Mouse (Mus musculus) hindbrain, embryonic 10.5 days (tissue): ENCODE measurements around the gene Zc3h15. TPM values are rescaled to one million over a fixed set of nuclear protein-coding genes. Genes with fewer than 3 reads are reported as not detected.
"Not testable (repeated sequence)": the region's sequence is repeated elsewhere in the genome, so short reads cannot be mapped to it uniquely, and the experiment has no call there.

Source experiments
- DNase-seq: peaks from one replicate; pipeline ENCODE4 v3.0.0-alpha.2; 2017; ENCODE audit warnings: low spot score
- H3K27ac ChIP-seq: fragments of 300-500 bp; sonication (generic); 2 replicates; pipeline ENCODE4 v1.5.1; 2016; ENCODE audit warnings: mild to moderate bottlenecking, moderate library complexity
- H3K27me3 ChIP-seq: fragments of 300-500 bp; sonication (generic); 2 replicates; pipeline ENCODE4 v1.6.1; 2016; ENCODE audit warnings: mild to moderate bottlenecking; ENCODE audit not compliant: poor library complexity, insufficient read depth, severe bottlenecking
- H3K36me3 ChIP-seq: fragments of 300-500 bp; sonication (generic); 2 replicates; pipeline ENCODE4 v1.6.1; 2016; ENCODE audit warnings: mild to moderate bottlenecking, moderate library complexity
- H3K4me1 ChIP-seq: fragments of 300-500 bp; sonication (generic); replicated peaks from 2 replicates; pipeline ENCODE4 v1.6.1; 2016; ENCODE audit warnings: mild to moderate bottlenecking
- H3K4me3 ChIP-seq: fragments of 300-500 bp; sonication (generic); 2 replicates; pipeline ENCODE4 v1.5.1; 2016; ENCODE audit warnings: mild to moderate bottlenecking, moderate library complexity
- H3K9me3 ChIP-seq: fragments of 300-500 bp; sonication (generic); 2 replicates; pipeline ENCODE4 v1.6.1; 2016; ENCODE audit warnings: mild to moderate bottlenecking, moderate library complexity
- WGBS: fragments of 180-500 bp; shearing (Covaris S2); methylation state at CpG from one replicate; pipeline ENCODE4 v1.1.7; 2016; 5-methylcytosine and 5-hydroxymethylcytosine counted together
- polyA plus RNA-seq: library from polyadenylated mRNA; unstranded; fragments of >200 nt; fragmentation: Nextera tagmentation; extraction: Ambion mirVana; gene quantifications from 2 replicates; pipeline ENCODE4 v1.2.1, GENCODE M21; 2016

Zc3h15 gene
- polyA plus RNA-seq, 1 experiment from 2014 or later = 99.6 TPM

DNA sequence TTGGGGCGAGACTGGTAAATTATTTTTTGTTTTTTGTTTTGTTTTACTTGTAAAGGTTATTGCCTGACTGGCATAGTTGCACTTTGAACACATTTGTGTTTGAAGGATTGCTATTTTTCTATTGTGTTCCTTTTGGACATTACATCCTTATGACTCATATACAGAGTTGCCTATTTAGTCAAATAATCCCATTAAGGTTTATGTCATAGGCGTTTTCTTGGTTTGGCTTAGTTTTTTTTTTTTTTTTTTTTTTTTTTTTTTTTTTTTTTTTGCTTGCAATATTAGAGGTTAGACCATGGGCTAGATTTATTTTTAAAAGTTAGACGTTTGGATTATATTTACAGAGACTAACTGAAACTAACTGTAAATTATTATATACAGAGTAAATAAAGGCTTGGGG lies 15.0 kb downstream of the Zc3h15 start:
- 89% methylated on average over 3 of the region's 3 CpGs for WGBS
- Histone ChIP-seq H3K27ac (no peak overlapping the region), H3K36me3 (peaks cover 79% of the 10 kb centered on the region)

DNA sequence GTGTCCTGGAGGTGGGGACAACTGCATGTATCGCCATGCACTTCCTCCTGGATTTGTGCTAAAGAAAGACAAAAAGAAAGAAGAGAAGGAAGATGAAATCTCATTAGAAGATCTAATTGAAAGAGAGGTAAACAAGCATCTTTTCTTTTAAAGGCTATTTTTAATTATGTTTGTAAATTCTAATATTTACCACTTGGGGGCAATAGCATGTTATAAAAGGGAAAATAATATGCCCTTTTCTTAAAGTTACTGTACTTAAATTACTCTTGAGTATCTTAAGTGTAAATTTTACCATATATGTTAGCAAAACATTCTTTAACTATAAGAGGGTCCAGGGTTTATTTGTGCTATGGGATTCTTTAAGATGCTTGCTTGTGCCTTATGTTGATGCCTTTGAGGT lies 15.9 kb downstream of the Zc3h15 start:
- H3K4me1 ChIP-seq = no peaks in the 10 kb centered on the region
- peaks cover 77% of the 10 kb centered on the region for H3K36me3 ChIP-seq
- no peak for DNase-seq
- no peak overlapping the region for H3K4me3 ChIP-seq
- 94% methylated on average over 1 of the region's 1 CpGs for WGBS
- H3K27me3 ChIP-seq = no peaks in the 10 kb centered on the region
- H3K9me3 ChIP-seq = no peaks in the 10 kb centered on the region
- H3K27ac ChIP-seq = no peak overlapping the region

More for the DNA sequence above, 15.0 kb downstream of the Zc3h15 start:
- DNase-seq = no peak
- no peaks in the 10 kb centered on the region for H3K27me3 ChIP-seq
- H3K9me3 ChIP-seq = no peaks in the 10 kb centered on the region
- H3K4me3 ChIP-seq = no peak overlapping the region
- no peaks in the 10 kb centered on the region for H3K4me1 ChIP-seq

DNA sequence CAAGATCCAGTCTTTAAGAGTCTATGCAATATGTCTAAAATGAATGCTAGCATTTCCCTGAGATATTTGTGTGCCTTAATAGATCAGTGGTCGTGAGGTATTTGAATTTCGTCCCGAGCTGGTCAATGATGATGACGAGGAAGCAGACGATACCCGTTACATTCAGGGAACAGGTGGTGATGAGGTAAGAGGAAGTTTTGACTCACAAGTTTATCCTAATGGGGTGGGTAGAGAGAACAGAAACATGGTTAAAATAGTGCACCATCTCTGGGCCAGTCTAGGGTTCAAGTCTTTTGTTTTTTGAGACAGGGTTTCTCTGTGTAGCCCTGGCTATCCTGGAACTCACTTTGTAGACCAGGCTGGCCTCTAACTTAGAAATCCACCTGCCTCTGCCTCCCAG lies 17.1 kb downstream of the Zc3h15 start:
- no peak for DNase-seq
- 97% methylated on average over 6 of the region's 6 CpGs for WGBS
- Histone ChIP-seq H3K4me3 (no peak overlapping the region), H3K27me3 (no peaks in the 10 kb centered on the region), H3K36me3 (peaks cover 72% of the 10 kb centered on the region), H3K9me3 (no peaks in the 10 kb centered on the region), H3K4me1 (no peaks in the 10 kb centered on the region), H3K27ac (no peak overlapping the region)

DNA sequence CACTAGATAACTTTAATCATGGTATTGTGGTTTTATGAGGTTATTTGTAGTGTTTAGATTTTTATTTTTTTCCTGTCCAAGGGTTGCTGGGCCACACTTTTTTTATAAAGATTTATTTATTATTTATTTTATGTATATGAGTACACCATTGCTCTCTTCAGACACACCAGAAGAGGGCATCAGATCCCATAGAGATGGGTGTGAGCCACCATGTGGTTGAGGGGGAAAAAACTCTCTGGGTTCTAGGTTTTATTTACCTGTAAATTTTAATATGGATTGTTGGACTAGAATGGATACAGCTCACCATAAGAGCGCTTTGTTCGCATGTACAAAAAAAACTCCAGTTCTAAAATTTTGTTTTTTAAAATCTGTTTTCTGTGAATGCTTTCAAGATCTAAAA lies 20.8 kb downstream of the Zc3h15 start:
- not testable (repeated sequence) for H3K9me3 ChIP-seq, DNase-seq, H3K27ac ChIP-seq, H3K4me3 ChIP-seq, H3K4me1 ChIP-seq, H3K27me3 ChIP-seq
- H3K36me3 ChIP-seq = peaks cover 76% of the 10 kb centered on the region
- 95% methylated on average over 2 of the region's 2 CpGs for WGBS

DNA sequence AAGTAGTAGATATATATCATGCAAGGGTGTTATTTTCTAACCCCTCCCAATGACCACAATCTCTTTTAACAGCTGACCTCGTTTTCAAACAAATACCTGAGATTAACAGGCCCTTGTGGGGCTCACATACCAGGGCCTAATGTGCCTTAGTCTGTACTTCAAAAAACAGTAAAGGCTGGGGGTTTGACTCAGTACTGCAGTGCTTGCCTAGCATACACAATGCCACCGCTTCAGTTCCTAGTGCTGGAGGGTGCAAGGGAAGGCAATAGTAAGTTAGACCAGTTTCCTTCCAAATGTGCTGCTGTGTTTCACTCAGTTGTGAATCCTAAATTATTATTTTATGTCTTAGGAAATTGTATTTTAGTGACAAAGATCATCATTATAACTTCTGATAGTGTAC lies 23.2 kb downstream of the Zc3h15 start:
- DNase-seq = no peak
- WGBS = 92% methylated on average over 2 of the region's 2 CpGs
- H3K9me3 ChIP-seq = no peaks in the 10 kb centered on the region
- no peak overlapping the region for H3K4me3 ChIP-seq
- no peaks in the 10 kb centered on the region for H3K27me3 ChIP-seq
- peaks cover 67% of the 10 kb centered on the region for H3K36me3 ChIP-seq
- H3K27ac ChIP-seq = no peak overlapping the region
- no peaks in the 10 kb centered on the region for H3K4me1 ChIP-seq

DNA sequence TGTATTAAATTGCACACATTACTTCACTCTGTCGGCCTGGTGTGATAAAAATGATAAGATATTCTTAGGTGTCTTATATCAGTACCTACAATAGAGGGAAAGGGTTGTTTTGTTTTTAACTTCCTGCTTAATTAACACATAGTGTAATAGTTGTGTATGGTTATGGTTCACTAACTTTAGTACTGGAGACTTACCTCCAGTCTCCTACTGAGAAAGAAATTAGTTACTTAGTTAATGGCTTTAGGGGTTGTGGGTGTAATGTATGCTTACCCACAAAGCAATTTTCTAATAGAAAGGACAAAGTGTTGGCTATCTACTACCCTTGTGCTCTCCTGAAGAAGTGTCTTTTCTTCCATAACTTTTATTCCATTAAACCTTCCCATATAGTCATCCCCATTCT lies 23.8 kb downstream of the Zc3h15 start:
- DNase-seq = no peak
- 88% methylated on average over 1 of the region's 1 CpGs for WGBS
- Histone ChIP-seq H3K9me3 (no peaks in the 10 kb centered on the region), H3K27me3 (no peaks in the 10 kb centered on the region), H3K4me1 (no peaks in the 10 kb centered on the region), H3K36me3 (peaks cover 66% of the 10 kb centered on the region), H3K27ac (no peak overlapping the region), H3K4me3 (no peak overlapping the region)

DNA sequence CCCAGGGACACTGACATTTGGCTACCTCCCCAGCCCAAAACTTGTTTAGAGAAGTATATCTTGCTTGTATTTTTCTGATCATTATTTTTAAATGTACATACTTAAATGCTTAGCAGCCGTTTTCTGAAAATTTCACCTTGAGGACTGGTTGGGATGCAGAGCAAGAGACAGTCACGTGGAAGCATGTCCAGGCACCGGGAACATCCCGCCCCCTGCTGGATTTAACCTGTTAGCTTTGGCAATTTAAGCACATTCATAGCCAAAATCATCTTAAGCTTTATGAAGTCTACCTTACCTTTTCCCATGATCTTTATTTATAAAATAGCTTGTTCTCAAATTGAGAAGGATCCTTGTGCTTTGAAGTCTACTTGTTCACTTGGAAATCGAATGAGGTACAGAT lies 25.8 kb downstream of the Zc3h15 start:
- Histone ChIP-seq H3K4me3 (no peak overlapping the region), H3K4me1 (no peaks in the 10 kb centered on the region), H3K27ac (no peak overlapping the region), H3K36me3 (peaks cover 71% of the 10 kb centered on the region), H3K27me3 (no peaks in the 10 kb centered on the region), H3K9me3 (no peaks in the 10 kb centered on the region)
- WGBS = 88% methylated on average over 5 of the region's 5 CpGs
- DNase-seq = no peak

DNA sequence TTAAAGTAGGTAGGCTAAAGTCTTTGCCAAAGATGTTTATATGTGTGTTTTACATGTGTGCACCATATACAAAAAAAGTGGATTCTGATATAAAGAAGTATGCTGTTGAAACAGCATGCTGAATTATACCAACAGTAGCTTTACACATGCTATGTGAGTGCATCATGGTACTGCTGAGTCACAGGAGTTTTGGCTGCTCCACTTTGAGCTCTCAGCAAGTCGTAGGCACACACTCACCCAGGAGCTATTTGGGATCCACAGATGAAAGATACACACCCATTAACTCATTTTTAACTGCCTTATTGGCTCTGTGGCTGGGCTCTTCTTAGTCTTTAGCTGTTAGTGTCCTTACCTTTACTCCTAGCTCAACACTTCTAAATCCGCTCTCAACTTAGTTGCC lies 27.6 kb downstream of the Zc3h15 start:
- Histone ChIP-seq H3K4me1 (no peaks in the 10 kb centered on the region), H3K27me3 (no peaks in the 10 kb centered on the region), H3K36me3 (peaks cover 63% of the 10 kb centered on the region), H3K4me3 (no peak overlapping the region), H3K27ac (no peak overlapping the region), H3K9me3 (no peaks in the 10 kb centered on the region)
- no peak for DNase-seq
- WGBS = 97% methylated on average over 2 of the region's 2 CpGs

DNA sequence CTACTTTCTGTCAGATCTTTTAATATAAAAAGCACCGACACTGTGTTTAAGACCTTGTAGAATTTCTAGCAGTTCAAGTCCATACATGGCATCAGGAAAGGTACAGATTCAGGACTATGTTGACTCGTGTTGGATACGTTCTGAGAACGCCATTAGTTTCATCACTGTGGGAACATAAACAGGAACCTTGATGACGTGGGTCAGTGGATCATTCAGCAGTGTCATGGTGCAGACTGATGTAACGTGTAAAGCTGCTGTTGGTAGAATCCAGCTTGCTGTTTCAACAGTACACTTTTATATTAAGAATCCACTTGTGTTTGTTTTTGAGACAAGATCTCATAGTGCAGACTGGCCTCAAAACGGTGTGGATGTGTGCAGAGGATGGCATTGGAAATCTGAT lies 28.8 kb downstream of the Zc3h15 start:
- Histone ChIP-seq H3K27ac (no peak overlapping the region), H3K27me3 (no peaks in the 10 kb centered on the region), H3K9me3 (no peaks in the 10 kb centered on the region), H3K4me3 (no peak overlapping the region), H3K4me1 (no peaks in the 10 kb centered on the region), H3K36me3 (peaks cover 50% of the 10 kb centered on the region)
- 75% methylated on average over 7 of the region's 7 CpGs for WGBS
- DNase-seq = no peak

DNA sequence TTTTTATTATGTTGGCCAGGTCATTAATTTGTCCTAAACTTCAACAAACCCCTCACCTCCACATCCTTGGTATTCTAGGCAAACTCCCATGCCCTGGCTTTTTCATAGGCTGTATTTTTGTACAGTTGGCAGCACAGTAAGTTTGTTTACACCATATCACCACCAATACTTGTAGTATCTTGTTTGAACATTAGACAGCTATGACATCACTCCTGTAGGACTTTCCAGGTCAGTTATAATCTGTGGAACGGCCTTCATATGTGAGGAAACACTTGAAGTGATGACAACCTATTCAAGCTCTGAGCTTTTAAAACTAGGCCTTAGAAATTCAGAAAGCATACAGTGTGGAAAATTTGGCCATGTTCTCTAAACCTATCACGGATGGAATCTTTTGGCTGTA lies 29.6 kb downstream of the Zc3h15 start:
- Histone ChIP-seq H3K27ac (no peak overlapping the region), H3K27me3 (no peaks in the 10 kb centered on the region), H3K4me3 (no peak overlapping the region), H3K4me1 (no peaks in the 10 kb centered on the region), H3K9me3 (no peaks in the 10 kb centered on the region), H3K36me3 (peaks cover 43% of the 10 kb centered on the region)
- no peak for DNase-seq
- WGBS = 91% methylated on average over 2 of the region's 2 CpGs

DNA sequence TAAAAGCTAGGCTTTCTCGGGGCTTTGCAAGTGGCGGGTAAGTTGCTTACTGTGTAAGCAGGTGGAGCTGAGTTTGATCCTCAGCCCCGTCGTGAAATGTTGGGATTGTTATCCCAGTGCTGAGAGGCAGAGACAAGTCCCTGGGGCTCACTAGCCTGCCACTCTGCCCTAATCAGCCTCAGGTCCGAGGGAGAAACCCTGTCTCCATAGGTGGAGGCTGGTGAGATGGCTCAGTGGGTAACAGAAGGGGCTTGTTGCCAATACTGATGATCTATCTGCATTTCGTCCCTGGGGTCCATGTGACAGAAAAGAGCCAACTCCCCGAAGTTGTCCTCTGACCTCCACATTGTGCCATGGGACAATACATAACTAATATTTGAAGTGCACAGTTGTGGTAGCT lies 30.2 kb downstream of the Zc3h15 start:
- WGBS = 79% methylated on average over 7 of the region's 7 CpGs
- Histone ChIP-seq H3K27ac (no peak overlapping the region), H3K9me3 (no peaks in the 10 kb centered on the region), H3K4me1 (no peaks in the 10 kb centered on the region), H3K4me3 (no peak overlapping the region), H3K27me3 (no peaks in the 10 kb centered on the region), H3K36me3 (peaks cover 39% of the 10 kb centered on the region; the same call in 1 of the 2 replicates)
- DNase-seq = no peak

DNA sequence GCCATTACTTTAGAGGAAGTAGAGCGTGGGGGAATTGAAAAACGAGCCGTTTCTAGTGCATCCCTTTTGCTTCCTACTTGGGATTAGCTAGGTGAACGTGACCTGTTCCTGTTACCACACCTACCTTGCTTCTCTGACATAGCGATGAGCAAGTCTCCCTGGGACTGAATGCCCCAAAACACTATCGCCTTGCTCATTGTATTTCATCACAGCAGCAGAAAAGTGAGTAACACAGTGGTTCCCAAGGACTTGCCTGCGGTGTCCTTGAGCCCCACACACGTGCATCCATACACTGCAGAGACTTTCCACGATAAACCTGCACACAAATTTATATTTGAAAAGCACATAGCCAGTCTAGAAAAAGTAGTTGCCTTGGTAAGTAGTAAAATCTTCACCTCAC lies 30.7 kb downstream of the Zc3h15 start:
- WGBS = 91% methylated on average over 9 of the region's 9 CpGs
- Histone ChIP-seq H3K4me3 (no peak overlapping the region), H3K9me3 (no peaks in the 10 kb centered on the region), H3K27ac (no peak overlapping the region), H3K36me3 (peaks cover 37% of the 10 kb centered on the region; the same call in 1 of the 2 replicates), H3K4me1 (no peaks in the 10 kb centered on the region), H3K27me3 (no peaks in the 10 kb centered on the region)
- DNase-seq = no peak

DNA sequence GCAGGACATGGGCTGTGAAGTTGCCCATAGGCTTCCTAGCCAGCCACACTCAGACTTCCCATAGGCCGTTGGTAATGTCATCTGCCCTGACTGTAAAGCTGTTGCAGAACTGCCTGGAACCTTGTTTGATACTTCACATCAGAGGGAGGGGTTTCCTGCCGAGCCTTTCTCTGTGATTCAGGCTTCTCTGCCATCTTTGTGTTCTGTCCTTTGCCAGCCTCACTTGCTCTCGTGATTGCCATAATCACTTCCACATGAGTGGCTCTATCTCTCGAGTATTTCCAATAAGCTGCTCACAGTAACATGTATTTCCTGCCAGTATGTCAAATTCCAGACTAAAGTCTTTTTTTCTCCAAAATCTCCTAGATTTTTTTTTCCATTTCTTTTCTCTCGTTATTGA lies 31.4 kb downstream of the Zc3h15 start:
- no peaks in the 10 kb centered on the region for H3K4me1 ChIP-seq
- no peaks in the 10 kb centered on the region for H3K27me3 ChIP-seq
- H3K36me3 ChIP-seq = peaks cover 31% of the 10 kb centered on the region; the same call in 1 of the 2 replicates
- 65% methylated on average over 5 of the region's 5 CpGs for WGBS
- no peak for DNase-seq
- H3K4me3 ChIP-seq = no peak overlapping the region
- H3K27ac ChIP-seq = no peak overlapping the region
- H3K9me3 ChIP-seq = no peaks in the 10 kb centered on the region

DNA sequence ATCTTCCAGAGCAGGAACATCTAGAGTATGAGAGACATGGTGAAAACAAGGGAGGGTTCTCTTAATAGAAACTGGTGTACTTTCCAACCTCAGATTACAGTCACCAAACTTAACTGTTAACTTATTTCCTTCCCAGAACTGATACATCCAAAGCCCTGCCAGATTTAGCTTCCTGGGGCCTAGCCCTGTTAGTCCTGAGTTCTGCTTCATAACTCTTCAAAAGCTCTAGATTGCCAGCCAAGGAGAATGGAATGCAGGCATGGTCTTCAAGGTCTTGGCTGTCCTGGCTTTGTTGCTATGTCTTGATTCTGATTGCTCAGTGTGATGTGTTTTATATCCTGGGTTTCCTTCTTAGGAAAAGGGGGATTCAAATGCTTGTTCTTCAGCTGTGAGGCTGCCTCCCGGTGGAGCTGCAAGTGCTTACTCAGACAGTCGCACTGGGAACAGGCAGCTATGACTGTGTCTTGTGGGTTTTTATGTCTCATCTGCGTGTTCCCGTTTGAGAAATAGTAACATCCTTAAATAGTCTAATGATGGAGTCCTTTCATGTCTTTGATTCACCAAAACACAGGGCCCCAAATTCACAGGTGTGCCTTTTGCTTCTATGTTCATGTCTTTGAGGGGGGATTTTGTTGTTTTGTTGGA lies 32.1 kb downstream of the Zc3h15 start:
- peaks cover 31% of the 10 kb centered on the region; the same call in 1 of the 2 replicates for H3K36me3 ChIP-seq
- H3K4me1 ChIP-seq = no peaks in the 10 kb centered on the region
- H3K27me3 ChIP-seq = no peaks in the 10 kb centered on the region
- DNase-seq = no peak
- H3K9me3 ChIP-seq = no peaks in the 10 kb centered on the region
- H3K27ac ChIP-seq = no peak overlapping the region
- no peak overlapping the region for H3K4me3 ChIP-seq
- WGBS = 88% methylated on average over 4 of the region's 4 CpGs
